Mouse (Mus musculus) adrenal gland (tissue): Measurements from ENCODE around the gene Pan3.
"Not testable (repeated sequence)": the region's sequence is repeated elsewhere in the genome, so short reads cannot be mapped to it uniquely, and the experiment has no call there.

Experiments
- intact Hi-C: fragments of 180-260 bp; cut with DNase I; formaldehyde crosslinking; loops from one replicate; pipeline ENCODE4 v1.15.1; 2025

Gene Pan3

GRCm38 (mm10) chr5:147545731-147546241, 115.8 kb downstream of the Pan3 start:
- intact Hi-C loops = no loop called here

GRCm38 (mm10) chr5:147549016-147549755, 119.2 kb downstream of the Pan3 start:
- intact Hi-C loops = no loop called here

GRCm38 (mm10) chr5:147551879-147552627, 122.1 kb downstream of the Pan3 start:
- intact Hi-C loops = no loop called here

DNA sequence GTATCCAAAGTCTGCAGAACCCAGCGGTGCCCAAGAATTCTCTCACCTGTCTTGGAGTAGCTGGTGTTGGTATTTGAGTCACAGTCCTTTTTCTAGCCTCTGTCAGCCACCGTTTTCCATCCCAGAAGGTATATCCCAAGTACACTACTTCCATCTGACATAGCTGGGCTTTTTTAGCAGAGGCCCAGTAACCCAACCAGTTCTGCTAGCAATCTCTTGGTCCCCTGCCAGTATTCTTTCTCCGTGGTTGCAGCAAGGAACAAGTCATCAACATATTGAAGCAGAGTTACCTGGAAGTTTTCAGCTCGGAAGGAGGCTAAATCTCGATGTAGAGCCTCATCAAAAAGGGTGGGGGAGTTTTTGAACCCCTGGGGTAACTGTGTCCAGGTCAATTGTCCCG, 127.7 kb downstream of the Pan3 start:
- intact Hi-C loops = not testable (repeated sequence)

DNA sequence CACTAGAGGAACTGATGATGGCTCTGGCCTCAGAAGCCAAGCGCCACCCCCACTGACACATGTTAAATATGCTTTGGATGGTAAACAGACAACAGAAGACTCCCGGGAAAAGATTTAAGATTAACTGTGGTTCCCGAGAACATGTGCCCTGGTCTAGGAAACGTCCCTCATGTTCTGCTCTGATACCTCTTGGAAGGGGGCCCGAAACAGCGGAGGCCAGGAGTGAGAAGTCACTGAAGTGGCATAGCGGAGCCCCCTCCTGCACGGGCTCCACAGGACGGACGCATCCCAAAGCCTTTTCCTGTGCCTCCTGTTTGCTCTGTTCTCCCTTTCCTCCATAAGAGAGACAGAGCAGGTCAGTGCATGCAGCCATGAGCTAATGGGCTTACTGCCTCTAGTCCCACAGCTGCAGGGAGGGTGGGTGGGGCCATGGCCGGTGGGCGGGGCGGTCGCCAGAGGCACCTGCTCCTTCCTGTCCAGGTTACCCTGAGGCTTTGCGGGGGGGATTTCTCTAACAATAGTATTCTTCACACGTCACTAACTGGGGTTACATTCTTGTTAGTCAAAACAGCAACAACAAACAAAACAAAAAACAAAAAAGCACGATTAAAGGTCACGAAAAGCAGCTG, 133.7 kb downstream of the Pan3 start:
- intact Hi-C loops = no loop called here

DNA sequence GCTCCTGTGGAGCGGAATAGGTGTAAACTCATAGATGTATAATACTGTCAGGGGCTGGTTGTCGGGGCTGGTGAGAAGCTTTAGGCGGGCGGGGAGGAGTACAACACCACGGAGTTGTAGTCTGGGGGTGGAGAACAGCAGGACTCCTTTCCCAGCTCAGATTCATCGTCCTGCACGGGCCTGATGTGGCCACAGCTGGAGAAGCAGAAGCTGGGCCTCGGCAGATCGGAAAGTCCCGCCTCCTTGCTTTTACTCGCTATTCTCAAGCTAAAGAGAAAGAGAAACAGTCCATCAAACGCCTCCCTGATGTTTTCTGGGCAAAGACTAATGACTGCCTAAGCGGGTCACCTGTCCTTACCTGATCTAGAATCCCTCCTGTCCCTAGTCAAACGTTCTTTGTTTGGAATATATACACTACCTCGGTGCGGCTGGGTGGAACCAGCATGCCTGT, 134.2 kb downstream of the Pan3 start:
- intact Hi-C loops = no loop called here

- intact Hi-C loops = no loop called here
Measured at GRCm38 (mm10) chr5:147565444-147565843, 135.5 kb downstream of the Pan3 start.

DNA sequence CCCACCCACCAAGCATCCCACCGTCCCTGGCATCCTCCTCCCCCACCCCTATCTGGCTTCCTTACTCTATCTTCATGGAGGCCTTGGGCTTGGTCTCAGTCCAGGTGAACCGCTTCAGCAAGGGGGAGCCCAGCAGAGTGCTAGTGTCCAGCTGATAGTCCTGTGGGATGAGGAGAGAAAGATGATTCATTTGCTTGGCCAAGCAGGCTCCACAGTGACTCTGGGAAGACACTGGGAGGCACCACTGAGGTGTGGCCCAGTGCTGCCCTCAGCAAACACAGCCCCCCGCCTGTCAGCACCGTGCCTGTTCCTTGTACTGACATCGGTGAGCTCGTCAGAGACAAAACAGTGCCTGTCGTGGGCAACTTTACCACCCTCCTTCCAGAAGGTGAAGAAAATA, 136.4 kb downstream of the Pan3 start:
- intact Hi-C loops = no loop called here

GRCm38 (mm10) chr5:147572695-147573094, 142.7 kb downstream of the Pan3 start:
- intact Hi-C loops = no loop called here

DNA sequence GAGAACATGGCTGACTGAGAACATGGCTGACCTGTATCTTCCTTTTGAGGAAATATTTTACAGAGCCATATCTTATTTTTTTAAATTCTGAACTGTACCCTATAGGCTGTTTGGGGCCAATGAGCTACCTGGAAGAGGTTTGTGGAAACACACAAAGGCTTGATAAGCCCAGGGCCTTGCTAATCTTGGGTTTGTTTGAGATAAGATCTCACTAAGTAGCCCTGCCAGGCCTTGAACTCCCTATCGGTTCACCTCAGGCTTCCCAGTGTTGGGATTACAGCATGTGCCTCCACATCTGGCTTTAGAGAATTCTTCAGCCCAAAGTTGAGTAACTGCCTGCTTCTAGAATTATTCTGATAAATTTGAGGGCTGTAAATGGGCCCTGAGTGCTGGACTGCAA, 143.6 kb downstream of the Pan3 start:
- intact Hi-C loops = no loop called here

DNA sequence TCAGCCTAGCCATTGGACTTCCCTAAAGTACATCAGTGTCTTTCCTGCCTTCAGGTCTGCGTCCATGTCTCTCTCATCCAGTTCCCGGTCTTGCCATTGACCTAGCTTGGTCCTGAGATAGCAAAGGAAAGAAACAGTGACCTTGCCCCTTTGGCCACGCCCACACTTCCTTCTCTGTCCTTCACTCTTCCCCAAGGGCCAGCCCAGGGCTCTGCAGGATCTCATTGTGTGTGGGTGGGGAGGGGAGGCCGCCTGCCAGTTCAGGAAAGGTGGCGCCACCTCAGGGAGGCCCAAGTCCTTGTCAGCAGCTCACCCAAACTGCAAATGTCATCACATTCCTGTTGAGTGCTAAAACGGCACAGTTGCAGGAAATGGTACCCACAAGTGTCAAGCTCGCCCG, 144.6 kb downstream of the Pan3 start:
- intact Hi-C loops = no loop called here

- intact Hi-C loops = no loop called here
Measured at GRCm38 (mm10) chr5:147577003-147577402, 147.0 kb downstream of the Pan3 start.

DNA sequence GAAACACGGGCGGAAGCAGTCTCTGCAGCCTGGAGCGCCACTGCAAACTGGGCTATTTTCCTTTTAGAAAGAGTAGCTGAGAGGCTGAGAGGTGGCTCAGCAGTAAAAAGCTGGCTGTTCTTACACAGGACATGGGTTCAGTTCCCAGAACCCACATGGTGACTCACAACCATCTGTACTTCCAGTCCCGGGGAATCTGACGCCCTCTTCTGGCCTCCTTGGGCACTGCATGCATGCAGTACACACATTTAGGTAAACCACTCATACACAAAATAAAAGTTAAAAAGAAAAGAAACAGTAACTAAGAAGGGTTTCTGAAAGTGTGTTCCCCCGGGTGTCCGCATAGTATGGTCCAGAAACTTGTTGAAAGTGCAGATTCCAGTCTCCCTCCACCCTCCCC, 149.2 kb downstream of the Pan3 start:
- intact Hi-C loops = no loop called here

DNA sequence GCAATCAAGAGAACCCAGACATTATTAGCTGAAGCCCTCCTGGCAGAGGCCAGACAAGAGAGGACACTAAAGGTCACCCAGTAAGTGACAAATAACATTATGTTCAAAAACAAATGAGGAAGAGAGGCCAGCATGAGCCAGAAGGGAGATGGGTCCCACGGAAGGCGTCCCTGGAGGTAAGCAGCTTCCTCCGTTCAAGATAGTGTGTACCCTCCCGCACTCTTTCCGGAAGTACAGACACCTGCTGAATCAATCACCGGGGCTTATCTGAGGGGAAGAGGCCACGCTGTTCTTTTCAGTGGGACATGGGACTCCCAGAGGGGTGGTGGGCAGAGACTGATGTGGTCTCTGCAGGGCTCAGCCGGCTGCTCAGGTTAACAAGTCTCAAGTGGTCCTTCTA, 149.7 kb downstream of the Pan3 start:
- intact Hi-C loops = loop anchor here (5.0 kb wide), 1 partner anchor 348 kb away; no protein-coding TSS in a partner anchor

GRCm38 (mm10) chr5:147580181-147580580, 150.2 kb downstream of the Pan3 start:
- intact Hi-C loops = loop anchor here (5.0 kb wide), 1 partner anchor 347 kb away; no protein-coding TSS in a partner anchor

DNA sequence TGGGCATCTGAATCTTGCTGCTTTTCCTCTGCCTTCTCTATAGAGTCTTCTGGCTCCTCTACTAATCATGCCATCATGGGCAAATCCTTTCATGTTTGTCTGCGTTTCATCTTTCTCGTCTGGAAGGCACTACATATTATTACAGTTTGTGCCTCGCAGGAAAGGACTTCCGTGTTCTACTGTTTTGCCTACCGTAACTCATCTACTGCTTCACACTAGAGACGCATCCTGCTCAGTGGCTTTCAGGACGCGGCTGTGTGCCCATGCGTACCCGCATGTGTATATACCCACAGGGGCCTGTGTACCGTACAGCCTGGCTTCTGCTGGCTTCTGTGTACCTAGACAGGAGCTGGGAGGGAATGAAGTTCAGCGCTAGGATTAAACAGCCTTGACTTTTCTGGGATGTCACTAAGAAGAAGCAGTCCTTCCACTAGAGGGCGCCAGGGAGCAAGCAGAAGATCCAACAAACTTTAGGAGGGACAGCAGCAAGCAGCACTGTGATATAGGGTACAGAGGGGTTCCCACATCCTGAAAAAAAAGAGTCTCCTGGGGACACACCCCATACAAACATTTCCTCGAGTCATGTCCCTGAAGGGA, 153.8 kb downstream of the Pan3 start:
- intact Hi-C loops = loop anchor here (1.0 to 5.0 kb wide), 2 partner anchors 265 to 344 kb away; no protein-coding TSS in a partner anchor

DNA sequence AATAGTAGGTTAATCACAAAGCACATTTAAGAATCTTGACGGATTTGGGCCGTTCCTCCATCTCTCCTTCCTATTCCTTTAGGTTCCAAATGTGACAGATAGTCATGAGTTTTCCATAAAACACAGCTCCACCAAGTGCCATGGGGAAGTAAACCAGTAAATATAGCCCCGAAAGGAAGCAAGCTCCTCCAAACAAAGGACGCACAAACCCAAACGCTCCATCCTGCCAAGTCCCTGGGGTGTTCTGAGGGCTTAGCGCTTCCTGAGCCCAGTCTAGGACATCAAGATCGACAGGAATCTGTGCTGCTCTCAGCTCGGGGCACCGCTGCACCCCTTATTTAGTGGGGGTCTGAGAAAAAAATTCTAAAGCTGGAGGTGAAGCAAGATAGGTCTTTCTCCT, 154.7 kb downstream of the Pan3 start:
- intact Hi-C loops = loop anchor here (5.0 kb wide), 1 partner anchor 343 kb away; no protein-coding TSS in a partner anchor

DNA sequence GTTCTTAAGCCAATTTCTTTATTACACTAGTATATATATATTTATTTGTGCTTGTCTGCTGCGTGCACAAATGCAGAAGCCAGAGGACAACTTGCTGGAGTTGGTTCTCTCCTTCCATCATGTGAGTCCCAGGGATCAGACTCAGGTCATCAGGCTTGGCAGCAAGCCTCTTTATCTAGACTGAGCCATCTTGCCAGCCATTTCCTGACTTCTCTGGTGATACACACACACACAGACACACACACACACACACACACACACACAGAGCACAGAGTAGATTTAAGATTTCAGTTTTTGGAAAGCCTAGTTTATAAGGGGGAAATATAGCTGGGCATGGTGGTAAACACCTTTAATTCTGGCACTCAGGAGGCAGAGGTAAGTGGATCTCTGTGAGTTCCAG, 155.1 kb downstream of the Pan3 start:
- intact Hi-C loops = no loop called here

DNA sequence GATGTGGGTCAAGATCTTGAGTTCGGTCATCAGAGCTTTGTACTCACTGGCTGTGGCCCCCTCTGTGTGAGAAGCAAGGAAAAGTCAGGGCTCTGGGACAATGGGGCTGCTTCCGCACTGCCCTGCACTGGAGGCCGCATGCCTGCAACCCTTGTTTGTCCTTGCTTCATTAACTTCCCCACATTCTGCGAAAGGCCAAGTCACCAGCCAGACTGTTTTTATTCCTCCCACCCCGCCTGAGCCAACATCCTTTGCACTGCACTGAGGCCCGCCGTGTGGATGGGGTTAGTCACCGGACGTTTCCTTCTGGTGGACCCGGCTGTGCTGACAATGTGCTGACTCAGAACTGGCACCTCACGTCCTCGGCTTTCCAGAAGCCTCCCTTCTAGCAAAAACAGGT, 159.9 kb downstream of the Pan3 start:
- intact Hi-C loops = no loop called here

GRCm38 (mm10) chr5:147597825-147598224, 167.9 kb downstream of the Pan3 start:
- intact Hi-C loops = no loop called here
